Mouse (Mus musculus) G1E (cell line): ENCODE measurements around the gene Ndufa4l2. TPM values are rescaled to one million over a fixed set of nuclear protein-coding genes. Genes with fewer than 3 reads are reported as not detected.
A peak's percentile ranks its signal among the peaks of the same experiment; 100 is the strongest.

Experiments
- ATAC-seq: 2 replicates; pipeline ENCODE4 v1.8.0; 2016; ENCODE audit warnings: mild to moderate bottlenecking; ENCODE audit not compliant: insufficient number of reproducible peaks, poor library complexity, low FRiP score, severe bottlenecking; ENCODE audit errors: extremely low read depth
- DNase-seq: peaks from one replicate; pipeline ENCODE4 v3.0.0; 2012; ENCODE audit warnings: low spot score
- H3K27me3 ChIP-seq: 2 replicates; pipeline ENCODE4 v1.6.1; 2012; ENCODE audit warnings: mild to moderate bottlenecking, low read length, inconsistent platforms; ENCODE audit not compliant: insufficient read depth
- H3K36me3 ChIP-seq: replicated peaks from 2 replicates; pipeline ENCODE3; 2012; ENCODE audit warnings: mild to moderate bottlenecking, inconsistent platforms
- H3K4me1 ChIP-seq: 2 replicates; pipeline ENCODE4 v1.6.1; 2012; ENCODE audit warnings: low read depth, low read length, inconsistent platforms, mixed read lengths; ENCODE audit not compliant: insufficient read depth
- H3K4me3 ChIP-seq: 2 replicates; pipeline ENCODE4 v1.5.1; 2012; ENCODE audit warnings: low read depth, mild to moderate bottlenecking, inconsistent platforms, low read length, moderate library complexity, mixed read lengths
- H3K9me3 ChIP-seq: replicated peaks from 2 replicates; pipeline ENCODE4 v1.6.1; 2012; ENCODE audit warnings: inconsistent platforms
- CTCF ChIP-seq: IDR thresholded peaks from 2 replicates; pipeline ENCODE4 v1.5.1; 2012; ENCODE audit warnings: low read depth, low read length, inconsistent platforms, mixed read lengths
- GATA1 ChIP-seq: IDR thresholded peaks from 2 replicates; pipeline ENCODE4 v1.6.1; 2012; ENCODE audit warnings: borderline replicate concordance, low read length, inconsistent platforms, mixed read lengths
- GATA2 ChIP-seq: IDR thresholded peaks from 2 replicates; pipeline ENCODE4 v1.6.1; 2012; ENCODE audit warnings: low read depth, low read length, inconsistent platforms, borderline replicate concordance
- POLR2AphosphoS5 ChIP-seq: IDR thresholded peaks from 2 replicates; pipeline ENCODE4 v1.6.1; 2012; ENCODE audit warnings: low read depth, low read length, inconsistent platforms; ENCODE audit not compliant: insufficient replicate concordance
- TAL1 ChIP-seq: conservative IDR thresholded peaks from 2 replicates; pipeline ENCODE4 v1.6.1; 2012; ENCODE audit warnings: low read depth, low read length, inconsistent platforms, mixed read lengths
- polyA plus RNA-seq: library from polyadenylated mRNA; stranded (reverse); fragments of >175 nt; gene quantifications from 2 replicates; pipeline ENCODE4 v1.2.3, GENCODE M21; 2012
- total RNA-seq, 2 experiments: library from RNA; stranded (forward) in 1 of 2; stranded (reverse) in 1 of 2; fragments of 200-1000 nt in 1 of 2; fragments of >200 nt in 1 of 2; fragmentation: Nextera tagmentation in 1 of 2; gene quantifications; 2 replicates each; pipeline ENCODE4 v1.2.3; 2014 to 2017

Gene Ndufa4l2
- total and polyA plus RNA-seq, 3 experiments: 238 to 1,245 (median 976) TPM

GRCm38 (mm10) chr10:127526681-127527080, 11.9 kb downstream of the Ndufa4l2 start:
- TF ChIP-seq POLR2AphosphoS5: no peak
- no peak for TF ChIP-seq GATA1
- TF ChIP-seq CTCF: no peak
- no peak for TF ChIP-seq TAL1
- TF ChIP-seq GATA2: no peak
- H3K4me3 ChIP-seq: no peak overlapping the region
- ATAC-seq (no peak), DNase-seq (no peak)
- peaks cover 18% of the 10 kb centered on the region for H3K9me3 ChIP-seq
- H3K27me3 ChIP-seq: peaks cover 74% of the 10 kb centered on the region
- H3K4me1 ChIP-seq: peaks cover 33% of the 10 kb centered on the region
- H3K36me3 ChIP-seq: no peaks in the 10 kb centered on the region

- DNase-seq: no peak
- H3K9me3 ChIP-seq: peaks cover 18% of the 10 kb centered on the region
Observed at GRCm38 (mm10) chr10:127527481-127527880, 12.7 kb downstream of the Ndufa4l2 start.

GRCm38 (mm10) chr10:127530945-127531344, 16.2 kb downstream of the Ndufa4l2 start:
- peaks cover 99% of the 10 kb centered on the region for H3K27me3 ChIP-seq
- ATAC-seq: no peak
- TF ChIP-seq POLR2AphosphoS5 (no peak), CTCF (no peak), TAL1 (no peak), GATA2 (no peak), GATA1 (no peak)
- peaks cover 28% of the 10 kb centered on the region for H3K4me1 ChIP-seq
- H3K36me3 ChIP-seq: no peaks in the 10 kb centered on the region
- H3K4me3 ChIP-seq: no peak overlapping the region
- H3K9me3 ChIP-seq: peaks cover 18% of the 10 kb centered on the region
- no peak for DNase-seq

More at GRCm38 (mm10) chr10:127527481-127527880, 12.7 kb downstream of the Ndufa4l2 start:
- ATAC-seq: no peak
- Histone ChIP-seq H3K4me1 (peaks cover 33% of the 10 kb centered on the region), H3K27me3 (peaks cover 82% of the 10 kb centered on the region), H3K36me3 (no peaks in the 10 kb centered on the region), H3K4me3 (no peak overlapping the region)
- no peak for TF ChIP-seq TAL1
- TF ChIP-seq CTCF: no peak
- no peak for TF ChIP-seq GATA2
- TF ChIP-seq POLR2AphosphoS5: no peak
- TF ChIP-seq GATA1: no peak

- H3K27me3 ChIP-seq: peaks cover 99% of the 10 kb centered on the region
- no peak for DNase-seq
- peaks cover 31% of the 10 kb centered on the region for H3K4me1 ChIP-seq
- H3K4me3 ChIP-seq: no peak overlapping the region
- H3K36me3 ChIP-seq: no peaks in the 10 kb centered on the region
- H3K9me3 ChIP-seq: peaks cover 13% of the 10 kb centered on the region
- TF ChIP-seq GATA1: no peak
- TF ChIP-seq CTCF: no peak
- no peak for ATAC-seq
Observed at GRCm38 (mm10) chr10:127531548-127531947, 16.8 kb downstream of the Ndufa4l2 start.

- Histone ChIP-seq H3K4me3 (peak within 1 kb of the TSS; percentile 65; the same call in 1 of the 2 replicates), H3K27me3 (peaks cover 84% of the 10 kb centered on the region), H3K4me1 (peaks cover 44% of the 10 kb centered on the region), H3K9me3 (no peaks in the 10 kb centered on the region), H3K36me3 (no peaks in the 10 kb centered on the region)
- no peak for ATAC-seq
- TF ChIP-seq CTCF (no peak), GATA1 (no peak), POLR2AphosphoS5 (no peak), GATA2 (no peak), TAL1 (no peak)
- no peak for DNase-seq
Observed at GRCm38 (mm10) chr10:127534036-127534928, 19.5 kb downstream of the Ndufa4l2 start, which contains the start of gene Nxph4. Gene Nxph4, minus strand, starts transcription at chr10:127534559.

GRCm38 (mm10) chr10:127534929-127535384, 20.2 kb downstream of the Ndufa4l2 start:
- TF ChIP-seq GATA2 (no peak), GATA1 (no peak), POLR2AphosphoS5 (no peak), TAL1 (no peak), CTCF (no peak)
- ATAC-seq: no peak
- no peaks in the 10 kb centered on the region for H3K9me3 ChIP-seq
- H3K4me3 ChIP-seq: peak overlapping the region; percentile 44; the same call in 1 of the 2 replicates
- peaks cover 49% of the 10 kb centered on the region for H3K4me1 ChIP-seq
- no peaks in the 10 kb centered on the region for H3K36me3 ChIP-seq
- H3K27me3 ChIP-seq: peaks cover 84% of the 10 kb centered on the region
- no peak for DNase-seq
